Mouse (Mus musculus) liver, embryonic 14.5 days (tissue): ENCODE data around the gene Cldn2.

Experiments
- CTCF ChIP-seq: IDR thresholded peaks from 2 replicates; pipeline ENCODE4 v1.5.1; 2016; ENCODE audit warnings: antibody characterized with exemption, low read depth, control low read depth
- EP300 ChIP-seq: IDR thresholded peaks from 2 replicates; pipeline ENCODE4 v1.6.1; 2016; ENCODE audit warnings: antibody characterized with exemption, low read depth

- TF ChIP-seq CTCF (no peak), EP300 (no peak)
These were observed 2.8 kb upstream of the Cldn2 start for GRCm38 (mm10) chrX:139797875-139798274.
